Mouse (Mus musculus) left cerebral cortex, adult 2 months (tissue): ENCODE measurements around the gene Gm49380. TPM values are rescaled to one million over a fixed set of nuclear protein-coding genes. Genes with fewer than 3 reads are reported as not detected.

ENCODE experiments used
- DNase-seq, 2 experiments: peaks; one replicate each; pipeline ENCODE4 v3.0.0; 2021 to 2022; ENCODE audit warnings: low spot score in 2 of 2, mixed read lengths in 1 of 2; ENCODE audit errors: extremely low spot score in 1 of 2
- H3K27ac ChIP-seq: fragments of 200-600 bp; 2 replicates; pipeline ENCODE4 v1.8.1; 2022
- H3K4me3 ChIP-seq: fragments of 200-600 bp; 2 replicates; pipeline ENCODE4 v1.8.1; 2022
- CTCF ChIP-seq: fragments of 200-600 bp; IDR thresholded peaks from 2 replicates; pipeline ENCODE4 v1.8.1; 2022; ENCODE audit warnings: antibody characterized with exemption, mild to moderate bottlenecking, moderate library complexity
- intact Hi-C: fragments of 180-260 bp; cut with DNase I; formaldehyde crosslinking; loops from one replicate; pipeline ENCODE4 v1.15.1; 2025
- long read RNA-seq, 2 experiments: library from polyadenylated mRNA; stranded (forward); transcript quantifications; one replicate each; pipeline ENCODE4 v2.0.0; 2021; ENCODE audit warnings: borderline mapping rate in 2 of 2
- total RNA-seq, 2 experiments: library from RNA; stranded (reverse); gene quantifications; 2 replicates each; pipeline ENCODE4 v1.2.3; 2021

Gene Gm49380
- total RNA-seq: under 1 TPM in 1 of 2 experiments, not detected in 1; 0.56 TPM
- long read RNA-seq, experiment 1, partial matches to known transcripts: 0 of 2 reads
- long read RNA-seq, experiment 1, other reads (novel, unspliced or antisense): 2 of 2 reads
- long read RNA-seq, experiment 2, partial matches to known transcripts: 0 of 1 reads
- long read RNA-seq, experiment 2, other reads (novel, unspliced or antisense): 1 of 1 reads

DNA sequence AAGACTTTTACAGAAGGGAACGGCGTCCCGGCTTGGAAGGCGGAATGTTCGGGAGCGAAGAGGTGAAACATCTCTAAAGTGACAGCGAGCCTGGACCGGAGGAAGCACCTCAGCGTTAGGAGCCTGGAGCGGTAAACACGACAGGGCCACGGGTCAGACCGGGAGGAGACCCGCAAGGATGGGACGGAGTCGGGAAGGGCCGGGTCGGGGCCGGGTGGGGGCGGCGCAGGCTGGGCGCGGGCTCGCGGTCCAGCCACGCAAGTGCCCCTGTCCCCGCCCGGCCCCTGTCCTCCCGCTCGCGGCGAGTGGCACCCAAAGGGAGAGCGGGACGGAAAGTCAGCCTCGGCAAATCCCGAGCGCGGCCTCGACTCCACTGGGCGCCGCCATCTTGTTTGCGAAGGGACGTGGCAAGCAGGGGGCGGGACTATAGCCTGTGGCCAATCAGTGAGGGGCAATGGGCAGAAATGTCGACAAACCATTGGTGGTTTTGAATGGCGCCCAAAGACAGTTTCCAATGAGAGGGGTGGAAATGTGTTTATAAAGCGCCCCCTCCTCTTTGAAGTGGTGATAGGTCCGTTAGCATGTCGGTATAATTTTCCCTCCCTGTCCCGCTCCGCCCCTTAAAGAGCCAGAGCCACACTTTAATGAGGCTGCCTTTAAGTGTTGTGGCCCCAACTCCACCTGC, at the start of gene Gm49380, which contains the start of gene Rnf26:
Gene Gm49380, minus strand, starts transcription at position 396 of the 685 bp plus-strand sequence.
Gene Rnf26, minus strand, starts transcription at position 413 of the 685 bp plus-strand sequence.
- DNase-seq: peak; percentile 94
- TF ChIP-seq CTCF: no peak
- Histone ChIP-seq H3K4me3 (peak within 1 kb of the TSS; percentile 64), H3K27ac (peak within 1 kb of the TSS; percentile 32; the same call in 1 of the 2 replicates)
- intact Hi-C loops: no loop called here

DNA sequence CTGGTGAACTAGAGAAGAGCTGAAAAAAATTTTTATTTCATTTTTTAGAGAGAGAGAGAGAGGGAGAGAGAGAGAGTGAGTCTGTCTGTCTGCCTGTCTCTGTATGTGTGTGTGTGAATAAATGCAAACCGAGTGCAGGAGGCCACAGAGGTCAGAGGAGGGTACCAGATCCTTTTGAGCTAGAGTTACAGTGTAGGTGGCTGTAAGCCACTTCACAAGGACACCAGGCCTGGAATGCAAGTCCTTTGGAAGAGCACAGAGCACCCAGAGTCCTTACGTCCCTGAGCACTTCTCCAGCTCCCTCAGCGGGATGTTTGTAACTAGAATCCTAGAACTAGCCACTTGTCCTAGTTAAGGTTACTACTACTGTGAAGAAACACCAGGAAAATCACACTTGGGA, 46.6 kb upstream of the Gm49380 start:
- Histone ChIP-seq H3K4me3 (no peak overlapping the region), H3K27ac (no peak overlapping the region)
- no peak for DNase-seq
- intact Hi-C loops: no loop called here
- TF ChIP-seq CTCF: no peak

DNA sequence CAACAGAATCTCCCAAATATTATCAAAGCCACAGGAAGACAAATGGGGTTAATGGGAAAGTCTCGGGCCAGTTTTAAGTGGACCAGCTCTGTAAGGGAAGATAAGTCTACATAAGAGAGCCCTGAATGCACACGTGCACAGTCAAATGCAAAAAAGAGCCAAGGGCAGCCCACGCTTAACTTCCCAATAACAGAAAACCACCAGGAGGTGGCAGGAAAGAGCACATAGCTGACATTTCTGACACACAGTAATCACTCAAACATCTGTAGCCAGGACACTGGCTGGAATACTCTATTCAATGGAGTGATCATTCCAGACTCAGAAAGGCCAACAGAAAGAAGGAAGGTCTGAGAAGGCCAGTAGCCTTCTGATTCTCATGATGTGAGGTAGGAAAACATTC, 34.0 kb upstream of the Gm49380 start:
- Histone ChIP-seq H3K4me3 (no peak overlapping the region), H3K27ac (no peak overlapping the region)
- DNase-seq: no peak
- intact Hi-C loops: no loop called here
- peak; percentile 58 for TF ChIP-seq CTCF

DNA sequence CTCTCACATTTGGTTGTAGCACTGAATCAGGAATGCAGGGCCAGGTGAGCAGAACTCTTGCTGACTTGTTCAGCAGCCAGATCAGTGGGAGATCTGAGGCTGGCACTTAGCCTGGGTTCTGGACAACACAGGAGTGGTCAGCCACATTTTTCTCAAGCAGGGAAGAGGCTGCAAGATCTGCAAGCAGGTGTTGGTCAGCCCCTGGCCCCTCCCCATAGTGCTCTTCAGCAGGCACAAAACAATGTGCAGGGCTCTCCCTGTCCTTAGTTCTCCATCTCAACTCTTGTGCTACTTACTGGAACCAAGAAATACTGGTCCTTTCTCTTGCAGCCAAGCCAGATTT, 31.4 kb upstream of the Gm49380 start:
- intact Hi-C loops: no loop called here
- no peak for DNase-seq
- Histone ChIP-seq H3K4me3 (no peak overlapping the region), H3K27ac (no peak overlapping the region)
- TF ChIP-seq CTCF: no peak

DNA sequence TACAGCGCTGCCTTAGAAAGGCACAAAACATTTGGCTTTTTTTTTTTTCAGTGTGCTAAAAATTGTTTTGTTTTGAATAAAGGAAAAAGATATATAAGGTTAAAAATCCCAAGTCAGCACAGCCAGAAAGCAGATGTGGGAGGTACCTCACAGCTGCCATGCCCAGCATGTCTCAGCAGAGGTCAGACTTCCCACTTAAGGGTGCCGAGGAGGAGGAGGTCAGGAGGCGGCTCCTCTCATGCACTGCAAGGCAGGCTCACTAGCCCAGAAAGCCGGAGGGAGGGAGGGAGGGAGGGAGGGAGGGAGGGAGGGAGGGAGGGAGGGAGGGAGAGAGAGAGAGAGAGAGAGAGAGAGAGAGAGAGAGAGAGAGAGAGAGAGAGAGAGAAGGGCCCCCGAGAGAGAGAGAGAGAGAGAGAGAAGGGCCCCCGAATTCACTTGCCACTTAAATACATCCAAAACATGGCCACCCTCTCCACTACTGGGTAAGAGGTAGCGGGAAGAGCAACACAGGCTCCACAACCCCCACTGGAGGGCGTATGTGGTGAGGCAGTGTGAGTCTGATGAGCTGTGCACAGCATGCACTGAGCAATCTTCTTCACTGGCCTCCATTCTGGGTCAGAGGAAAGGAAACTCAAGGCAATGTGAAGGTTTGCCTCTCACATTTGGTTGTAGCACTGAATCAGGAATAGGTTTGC, 30.9 kb upstream of the Gm49380 start:
- Histone ChIP-seq H3K4me3 (no peak overlapping the region), H3K27ac (no peak overlapping the region; the same call in 1 of the 2 replicates)
- DNase-seq: no peak
- intact Hi-C loops: no loop called here
- TF ChIP-seq CTCF: peak; percentile 21

DNA sequence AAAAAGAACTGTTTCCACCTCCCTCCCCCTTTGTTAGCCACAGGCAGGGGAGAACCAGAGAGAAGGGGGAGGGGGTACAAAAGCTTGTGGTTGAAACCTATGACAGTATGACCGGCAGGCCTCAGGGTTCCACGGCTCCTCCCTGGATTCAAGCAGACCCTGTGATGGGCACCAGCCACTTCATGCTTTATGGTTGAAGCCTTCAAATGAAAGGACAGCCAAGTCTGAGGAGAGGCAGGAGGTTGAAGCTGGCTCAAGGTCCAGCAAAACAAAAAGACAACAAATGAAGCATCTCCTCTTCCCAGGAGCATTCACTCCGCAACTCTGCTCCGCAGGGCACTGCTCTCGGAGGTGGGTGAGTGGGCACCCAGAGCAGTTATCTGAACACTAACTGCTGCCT, 30.1 kb upstream of the Gm49380 start:
- no peak for DNase-seq
- no peak overlapping the region; the same call in 1 of the 2 replicates for H3K27ac ChIP-seq
- intact Hi-C loops: no loop called here
- no peak overlapping the region for H3K4me3 ChIP-seq
- TF ChIP-seq CTCF: no peak

DNA sequence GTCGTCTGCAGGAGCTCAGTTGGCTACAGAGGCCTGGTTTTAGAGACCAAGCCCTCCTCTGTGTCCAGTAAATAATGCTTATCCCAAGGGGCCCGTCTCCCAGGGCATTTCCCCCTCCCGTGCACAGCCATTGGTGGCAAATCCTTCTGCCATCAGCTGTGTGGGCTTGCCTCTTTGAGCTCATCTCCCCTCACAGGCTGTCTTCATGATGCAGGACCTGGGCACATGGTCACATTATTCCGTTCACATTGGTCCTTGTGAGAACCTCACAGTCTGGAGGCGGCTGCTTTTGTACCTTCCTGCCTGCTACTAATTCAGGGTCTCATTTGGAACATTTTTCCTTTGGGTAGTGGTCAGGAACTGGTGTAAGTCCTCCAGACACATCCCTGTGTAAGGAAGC, 28.7 kb upstream of the Gm49380 start:
- intact Hi-C loops: no loop called here
- TF ChIP-seq CTCF: no peak

DNA sequence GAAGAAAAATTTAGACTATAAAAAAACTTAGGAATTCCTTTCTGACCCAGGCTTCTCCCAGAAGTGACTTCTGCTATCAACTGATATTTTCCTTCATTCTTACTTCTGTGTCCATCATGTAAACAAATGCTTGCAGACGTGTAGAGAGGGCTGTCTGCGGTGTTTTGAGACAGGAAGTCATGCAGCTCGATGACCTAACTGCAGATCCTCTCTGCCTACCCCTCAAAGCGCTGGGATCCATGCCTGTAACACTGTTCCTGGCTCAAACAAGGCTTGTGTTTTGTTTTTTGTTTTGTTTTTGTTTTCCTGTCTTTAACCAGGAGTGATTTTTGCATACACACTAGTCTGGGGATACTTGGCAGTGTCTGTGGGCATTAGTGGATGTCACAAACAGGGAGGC, 24.5 kb upstream of the Gm49380 start:
- intact Hi-C loops: no loop called here

More for the DNA sequence above, 28.7 kb upstream of the Gm49380 start:
- Histone ChIP-seq H3K27ac (no peak overlapping the region), H3K4me3 (no peak overlapping the region)
- no peak for DNase-seq

DNA sequence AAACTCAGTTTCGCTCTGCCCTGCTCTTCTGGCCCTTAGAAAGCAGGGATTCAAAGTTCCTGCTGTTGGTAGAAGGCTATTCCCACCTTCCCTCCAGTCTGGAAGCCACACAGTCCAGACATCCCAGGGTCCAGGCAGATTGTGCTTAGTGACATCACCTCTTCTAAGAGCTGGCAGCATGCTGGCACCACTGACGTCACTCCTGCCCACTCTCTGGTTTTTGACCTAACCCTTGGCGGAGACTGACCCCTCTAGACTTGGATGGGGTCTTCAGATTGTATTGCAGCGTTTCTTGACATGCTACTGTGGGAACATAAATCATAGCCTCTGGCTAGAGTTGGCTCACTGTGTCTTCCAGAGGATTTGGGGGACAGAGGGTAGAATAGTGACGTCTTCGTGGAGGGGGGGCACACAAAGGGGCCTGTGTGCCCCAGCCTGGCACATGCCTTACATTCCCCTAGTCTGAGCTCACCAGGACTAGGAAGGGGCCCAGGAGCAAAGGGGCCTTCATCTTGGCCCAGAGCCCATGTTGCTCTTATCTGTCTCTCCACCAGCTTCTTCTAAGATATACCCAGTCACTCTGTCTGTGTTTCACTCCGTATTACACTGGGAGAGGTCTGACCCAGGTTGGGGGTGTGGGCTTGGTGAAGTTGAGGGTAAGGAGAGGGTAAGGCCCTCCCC, 22.6 kb upstream of the Gm49380 start:
- no peak for TF ChIP-seq CTCF
- no peak for DNase-seq
- Histone ChIP-seq H3K4me3 (peak overlapping the region; percentile 50; the same call in 1 of the 2 replicates), H3K27ac (no peak overlapping the region)
- intact Hi-C loops: no loop called here

More for the DNA sequence above, 24.5 kb upstream of the Gm49380 start:
- Histone ChIP-seq H3K4me3 (no peak overlapping the region), H3K27ac (no peak overlapping the region)
- no peak for DNase-seq
- no peak for TF ChIP-seq CTCF

DNA sequence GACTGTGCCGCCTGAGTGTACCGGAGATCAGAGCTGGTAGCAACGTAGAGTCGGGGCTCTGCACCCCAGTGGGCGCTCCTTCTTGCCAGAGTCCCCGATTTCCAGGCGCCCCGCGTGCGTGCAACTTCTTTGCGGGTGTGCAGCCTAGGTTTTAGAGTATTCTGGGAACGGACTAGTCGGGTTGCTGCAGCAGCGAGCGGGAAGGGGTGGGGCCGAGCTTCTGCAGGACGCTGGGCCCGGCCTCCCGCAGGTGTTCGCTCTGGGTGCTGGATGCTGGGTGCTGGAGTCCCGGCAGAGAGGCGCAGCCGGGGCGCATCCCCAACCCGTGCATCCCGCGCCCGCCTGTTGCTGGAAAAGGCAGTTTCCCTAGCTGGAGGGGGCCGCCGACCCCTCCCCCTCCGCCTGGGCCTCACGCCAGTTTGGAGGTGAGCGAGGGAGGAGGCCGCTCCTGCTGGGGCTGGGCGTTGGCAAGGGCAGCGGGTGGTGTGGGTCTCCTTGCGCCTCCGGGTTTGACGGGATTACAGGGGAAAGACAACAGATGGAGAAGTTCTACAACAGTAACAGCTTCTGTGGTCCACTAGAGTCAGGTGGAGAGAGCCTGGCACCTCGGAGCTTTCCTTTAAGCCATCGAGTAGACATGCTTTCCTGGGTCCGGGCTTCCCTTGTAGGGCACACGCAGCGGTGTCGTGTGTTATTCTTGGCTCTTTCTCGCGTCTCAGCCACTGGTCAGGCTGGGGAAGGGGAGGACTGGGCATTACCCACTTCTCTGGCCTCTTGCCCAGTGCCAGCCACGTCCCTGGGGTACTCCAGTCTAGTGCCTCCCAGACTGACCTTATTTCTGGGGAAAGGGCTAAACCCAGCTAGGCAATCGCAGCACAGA, 21.8 kb upstream of the Gm49380 start:
- intact Hi-C loops: no loop called here
- peak overlapping the region; percentile 47 for H3K27ac ChIP-seq

More for the DNA sequence above, 21.8 kb upstream of the Gm49380 start:
- TF ChIP-seq CTCF: no peak
- peak overlapping the region; percentile 50 for H3K4me3 ChIP-seq
- DNase-seq: no peak
